Mouse (Mus musculus) heart, postnatal 25 days (tissue): Measurements from ENCODE around the gene Oscp1. TPM values are rescaled to one million over a fixed set of nuclear protein-coding genes. Genes with fewer than 3 reads are reported as not detected.

Source experiments
- DNase-seq: peaks from one replicate; pipeline ENCODE4 v3.0.0; 2022; ENCODE audit warnings: low spot score
- intact Hi-C: fragments of 180-260 bp; cut with DNase I; formaldehyde crosslinking; loops from one replicate; pipeline ENCODE4 v1.15.1; 2025
- total RNA-seq, 2 experiments: library from RNA; stranded (reverse); gene quantifications; 2 replicates each; pipeline ENCODE4 v1.2.3; 2021

Gene Oscp1
- total RNA-seq: 1 to 10 TPM; 1.1 to 1.7 TPM

- intact Hi-C loops: no loop called here
- DNase-seq: peak; percentile 84
Observed at GRCm38 (mm10) chr4:126058134-126058996, at the start of gene Oscp1. Gene Oscp1, plus strand, starts transcription at chr4:126058565.

- intact Hi-C loops: no loop called here
- DNase-seq: no peak
Observed at GRCm38 (mm10) chr4:126017676-126018332, 40.6 kb upstream of the Oscp1 start.

GRCm38 (mm10) chr4:126018966-126019538 lies 39.3 kb upstream of the Oscp1 start:
- no peak for DNase-seq

GRCm38 (mm10) chr4:126024303-126024900 lies 34.0 kb upstream of the Oscp1 start, which contains the start of gene Csf3r:
Gene Csf3r, plus strand, starts transcription at chr4:126024550.
- no peak for DNase-seq

More at GRCm38 (mm10) chr4:126018966-126019538, 39.3 kb upstream of the Oscp1 start:
- intact Hi-C loops: no loop called here

GRCm38 (mm10) chr4:126025801-126026200 lies 32.6 kb upstream of the Oscp1 start:
- intact Hi-C loops: no loop called here
- no peak for DNase-seq

More at GRCm38 (mm10) chr4:126024303-126024900, 34.0 kb upstream of the Oscp1 start, which contains the start of gene Csf3r:
- intact Hi-C loops: no loop called here

- DNase-seq: no peak
- intact Hi-C loops: no loop called here
Observed at GRCm38 (mm10) chr4:126027980-126028379, 30.4 kb upstream of the Oscp1 start.

DNA sequence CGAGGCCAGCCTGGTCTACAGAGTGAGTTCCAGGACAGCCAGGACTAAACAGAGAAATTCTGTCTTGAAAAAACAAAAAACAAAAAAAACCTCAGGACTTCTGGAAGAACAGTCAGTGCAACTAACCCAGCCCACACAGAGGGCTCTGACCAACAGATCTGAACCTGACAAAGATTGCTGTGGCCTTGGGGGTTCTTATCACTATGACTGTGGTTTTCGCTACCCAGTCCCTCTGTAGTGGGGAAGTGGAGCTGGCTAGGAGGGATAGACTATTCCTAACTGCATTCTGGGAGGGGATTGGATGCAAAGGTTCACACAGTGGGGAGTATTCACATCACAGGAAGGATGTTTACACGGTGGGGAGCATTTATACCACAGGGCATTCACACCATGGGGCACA lies 29.3 kb upstream of the Oscp1 start:
- intact Hi-C loops: no loop called here

GRCm38 (mm10) chr4:126030705-126031104 lies 27.7 kb upstream of the Oscp1 start:
- intact Hi-C loops: no loop called here
- DNase-seq: no peak

More for the DNA sequence above, 29.3 kb upstream of the Oscp1 start:
- no peak for DNase-seq

DNA sequence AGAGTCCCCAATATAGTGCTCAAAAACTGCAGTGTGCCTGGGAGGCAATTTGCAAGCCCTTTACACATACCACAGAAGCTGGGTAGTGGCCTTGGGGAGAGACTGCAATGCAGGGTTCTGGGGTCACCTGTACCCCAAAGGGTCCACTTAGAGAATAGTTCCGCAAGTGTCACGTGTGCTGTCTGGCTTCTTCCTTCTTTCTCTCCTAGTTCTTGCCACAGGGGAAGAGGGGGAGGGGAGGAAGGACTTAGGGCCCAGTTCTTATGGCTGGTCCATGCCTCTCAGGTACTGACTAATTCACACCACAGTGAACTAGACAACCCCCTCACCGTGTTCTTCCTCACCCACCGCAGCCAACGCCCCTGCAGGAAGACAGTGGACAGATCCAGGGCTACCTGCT lies 23.0 kb upstream of the Oscp1 start:
- intact Hi-C loops: no loop called here
- no peak for DNase-seq

DNA sequence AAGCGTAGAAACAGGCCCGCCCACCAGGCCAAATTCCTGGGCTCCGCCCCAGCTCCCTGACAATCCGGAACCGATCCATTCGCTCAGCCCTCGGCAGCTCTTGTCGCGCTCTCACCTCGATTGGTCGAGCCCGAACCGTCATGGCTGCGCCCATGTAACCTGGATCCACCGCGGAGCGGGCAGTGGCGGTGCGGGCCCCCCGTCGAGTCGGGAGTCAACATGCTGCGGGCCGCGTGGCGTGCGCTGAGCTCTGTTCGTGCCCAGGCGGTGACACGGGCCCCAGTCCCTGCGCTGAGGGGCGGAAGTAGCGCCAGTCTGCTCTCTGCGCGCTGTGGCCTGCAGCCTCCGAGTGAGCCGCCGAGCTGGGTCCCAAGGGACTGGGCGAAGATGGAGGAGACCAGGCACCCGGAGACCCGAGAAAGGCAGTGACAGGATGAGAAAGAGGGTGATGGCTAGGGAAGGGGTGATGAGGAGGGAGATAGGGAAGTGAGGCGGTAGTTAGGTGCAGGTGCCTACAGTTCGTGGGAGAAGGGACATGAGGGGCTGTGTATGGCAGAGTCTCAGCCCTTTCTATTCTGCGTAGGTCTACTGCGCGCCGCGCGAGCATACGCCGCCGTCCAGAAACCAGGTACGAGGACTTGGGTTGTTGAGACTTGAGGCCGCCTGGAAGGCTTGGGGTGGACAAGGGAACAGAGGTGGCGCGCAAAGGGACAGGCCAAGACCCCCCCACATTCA lies 11.3 kb upstream of the Oscp1 start, which contains the start of gene Mrps15:
Gene Mrps15, plus strand, starts transcription at position 75 of the 735 bp plus-strand sequence.
- intact Hi-C loops: no loop called here
- DNase-seq: peak; percentile 74

- intact Hi-C loops: no loop called here
- DNase-seq: no peak
Observed at GRCm38 (mm10) chr4:126051617-126052016, 6.7 kb upstream of the Oscp1 start.

DNA sequence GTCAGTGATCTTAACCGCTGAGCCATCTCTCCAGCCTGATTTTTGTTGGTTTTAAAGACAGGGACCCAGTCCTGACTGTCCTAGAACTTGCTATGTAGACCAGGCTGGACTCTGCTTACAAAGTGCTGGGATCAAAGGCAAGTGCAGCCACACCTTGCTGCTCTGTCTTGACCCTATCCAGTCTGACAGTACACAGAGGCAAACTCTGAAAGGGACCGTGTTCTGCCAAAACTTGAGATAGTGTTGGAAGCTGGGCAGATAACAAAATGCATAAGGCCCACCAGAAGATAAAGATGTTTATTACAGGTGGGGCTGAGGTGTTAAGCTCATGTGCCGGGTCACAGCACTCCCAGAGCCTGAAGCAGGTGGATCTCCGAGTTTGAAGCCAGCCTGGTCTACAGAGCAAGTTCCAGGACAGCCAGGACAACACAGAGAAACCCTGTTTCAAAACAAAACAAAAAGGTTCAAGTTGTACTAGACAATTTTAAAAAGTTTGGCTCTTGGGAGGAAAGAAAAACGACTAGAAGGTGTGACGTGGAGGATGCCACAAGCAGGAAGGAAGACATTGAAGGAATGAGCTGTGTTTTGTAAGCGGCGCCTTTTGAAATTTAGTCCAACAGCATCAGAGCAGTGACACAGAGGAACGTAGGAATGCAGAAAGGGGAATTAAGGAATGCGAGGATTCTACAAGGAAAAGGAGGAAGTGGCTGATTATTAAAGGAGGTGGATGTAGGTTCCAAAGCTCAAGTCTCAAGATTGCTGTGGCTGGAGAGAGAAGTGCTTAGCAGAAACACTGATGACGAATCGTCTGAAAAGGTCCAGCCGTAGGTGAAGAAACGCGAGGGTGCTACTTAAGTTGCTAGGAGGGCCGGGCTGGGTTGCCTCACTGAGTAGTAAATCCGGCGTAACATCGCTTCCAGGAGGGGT lies 895 bp upstream of the Oscp1 start:
- intact Hi-C loops: no loop called here
- no peak for DNase-seq

DNA sequence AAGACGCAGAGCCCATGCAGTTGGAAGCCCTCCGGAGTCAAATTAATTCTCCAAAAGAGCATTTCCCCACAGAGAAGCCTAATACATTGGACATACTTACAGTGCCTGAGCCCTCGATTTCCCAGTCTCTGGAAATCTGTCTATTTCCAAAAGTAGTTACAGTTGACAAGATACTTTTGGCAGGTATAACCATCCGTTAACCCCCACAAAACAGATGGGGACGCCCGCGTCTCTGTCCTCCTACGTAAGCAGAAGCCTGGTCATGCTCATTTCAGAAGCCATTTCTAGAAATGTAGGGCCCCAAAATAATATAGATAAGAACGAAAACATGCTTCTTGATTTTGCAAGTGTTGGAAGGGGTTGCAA lies 615 bp downstream of the Oscp1 start:
- intact Hi-C loops: no loop called here
- no peak for DNase-seq

- intact Hi-C loops: no loop called here
- no peak for DNase-seq
Observed at GRCm38 (mm10) chr4:126062856-126063255, 4.5 kb downstream of the Oscp1 start.

- intact Hi-C loops: no loop called here
- no peak for DNase-seq
Observed at GRCm38 (mm10) chr4:126065241-126065640, 6.9 kb downstream of the Oscp1 start.

- no peak for DNase-seq
- intact Hi-C loops: no loop called here
Observed at GRCm38 (mm10) chr4:126067401-126068077, 9.2 kb downstream of the Oscp1 start.

GRCm38 (mm10) chr4:126068842-126069241 lies 10.5 kb downstream of the Oscp1 start:
- intact Hi-C loops: no loop called here
- DNase-seq: no peak

DNA sequence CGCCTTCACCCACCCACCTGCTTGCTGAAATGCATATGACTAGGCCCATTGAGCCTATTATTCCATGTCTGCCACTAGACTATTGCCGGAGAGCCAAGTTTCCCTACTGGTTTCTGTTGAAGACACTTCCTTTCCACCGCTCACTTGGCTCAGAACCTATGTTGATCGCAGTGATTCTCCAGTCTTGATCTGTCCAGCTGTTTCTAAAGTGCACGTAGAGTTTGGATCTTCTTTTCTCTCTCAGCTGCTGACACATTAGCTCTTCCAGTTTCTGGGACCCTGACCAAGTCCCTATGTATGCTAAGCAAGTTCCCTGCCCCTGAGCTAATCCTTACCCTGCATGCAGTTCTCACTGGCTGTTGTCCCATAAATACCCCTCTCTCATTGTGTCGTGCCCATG lies 19.5 kb downstream of the Oscp1 start:
- intact Hi-C loops: no loop called here
- no peak for DNase-seq
